Mouse (Mus musculus) gonadal fat pad, adult 2 months (tissue): ENCODE measurements around the gene Ttc28. TPM values are rescaled to one million over a fixed set of nuclear protein-coding genes. Genes with fewer than 3 reads are reported as not detected.
A peak's percentile ranks its signal among the peaks of the same experiment; 100 is the strongest.

Experiments used
- DNase-seq: peaks from one replicate; pipeline ENCODE4 v3.0.0-alpha.2; 2012; ENCODE audit warnings: low read depth
- polyA plus RNA-seq: library from polyadenylated mRNA; depleted of rRNA; stranded (reverse); fragments of >200 nt; gene quantifications from 2 replicates; pipeline ENCODE4 v1.2.3, GENCODE M21; 2012

Ttc28 gene
- polyA plus RNA-seq, 1 experiment: 10.1 TPM

- no peak for DNase-seq
Observed at GRCm38 (mm10) chr5:110879042-110879441, 561 bp upstream of the Ttc28 start.

GRCm38 (mm10) chr5:110888596-110888995 is 9.0 kb downstream of the Ttc28 start:
- no peak for DNase-seq

GRCm38 (mm10) chr5:110889945-110890344 is 10.3 kb downstream of the Ttc28 start:
- DNase-seq: no peak

GRCm38 (mm10) chr5:110890561-110890960 is 11.0 kb downstream of the Ttc28 start:
- no peak for DNase-seq

GRCm38 (mm10) chr5:110897114-110897788 is 17.6 kb downstream of the Ttc28 start:
- DNase-seq: no peak

- DNase-seq: no peak
Observed at GRCm38 (mm10) chr5:110898169-110898568, 18.6 kb downstream of the Ttc28 start.

GRCm38 (mm10) chr5:110898785-110899184 is 19.2 kb downstream of the Ttc28 start:
- DNase-seq: no peak

GRCm38 (mm10) chr5:110900331-110900730 is 20.7 kb downstream of the Ttc28 start:
- DNase-seq: no peak

GRCm38 (mm10) chr5:110906708-110907107 is 27.1 kb downstream of the Ttc28 start:
- DNase-seq: no peak

- DNase-seq: no peak
Observed at GRCm38 (mm10) chr5:110908879-110909278, 29.3 kb downstream of the Ttc28 start.

GRCm38 (mm10) chr5:110909955-110910589 is 30.5 kb downstream of the Ttc28 start:
- DNase-seq: no peak

GRCm38 (mm10) chr5:110914859-110915258 is 35.3 kb downstream of the Ttc28 start:
- no peak for DNase-seq

- no peak for DNase-seq
Observed at GRCm38 (mm10) chr5:110916241-110916640, 36.6 kb downstream of the Ttc28 start.

GRCm38 (mm10) chr5:110919541-110919940 is 39.9 kb downstream of the Ttc28 start:
- DNase-seq: no peak

GRCm38 (mm10) chr5:110923336-110923735 is 43.7 kb downstream of the Ttc28 start:
- DNase-seq: no peak

GRCm38 (mm10) chr5:110924636-110925035 is 45.0 kb downstream of the Ttc28 start:
- DNase-seq: no peak

GRCm38 (mm10) chr5:110925804-110926203 is 46.2 kb downstream of the Ttc28 start:
- DNase-seq: no peak

GRCm38 (mm10) chr5:110928289-110928688 is 48.7 kb downstream of the Ttc28 start:
- DNase-seq: peak; percentile 6

- no peak for DNase-seq
Observed at GRCm38 (mm10) chr5:110929306-110929705, 49.7 kb downstream of the Ttc28 start.

GRCm38 (mm10) chr5:110936606-110937005 is 57.0 kb downstream of the Ttc28 start:
- DNase-seq: no peak

- no peak for DNase-seq
Observed at GRCm38 (mm10) chr5:110944326-110944725, 64.7 kb downstream of the Ttc28 start.

- DNase-seq: no peak
Observed at GRCm38 (mm10) chr5:110948476-110949399, 69.1 kb downstream of the Ttc28 start.
